Mouse (Mus musculus) embryonic facial prominence, embryonic 11.5 days (tissue): ENCODE data around the gene Emsy. TPM values are rescaled to one million over a fixed set of nuclear protein-coding genes. Genes with fewer than 3 reads are reported as not detected.
A peak's percentile ranks its signal among the peaks of the same experiment; 100 is the strongest.

Experiments used
- ATAC-seq: fragments of 200-750 bp; cut with Nextera tagmentation; replicated peaks from 2 replicates; pipeline ENCODE4 v1.8.0; 2017; ENCODE audit warnings: low read depth; ENCODE audit not compliant: insufficient number of reproducible peaks, low FRiP score, low TSS enrichment
- DNase-seq: peaks from one replicate; pipeline ENCODE4 v3.0.0-alpha.2; 2015; ENCODE audit warnings: low spot score
- H3K27ac ChIP-seq: fragments of 300-500 bp; sonication (generic); replicated peaks from 2 replicates; pipeline ENCODE4 v1.5.1; 2014; ENCODE audit warnings: mild to moderate bottlenecking, low read depth, low read length, control low read depth
- H3K27me3 ChIP-seq: fragments of 300-500 bp; sonication (generic); 2 replicates; pipeline ENCODE4 v1.6.1; 2014; ENCODE audit warnings: mild to moderate bottlenecking, low read length, moderate library complexity, mixed read lengths; ENCODE audit not compliant: control insufficient read depth, insufficient read depth
- H3K36me3 ChIP-seq: fragments of 300-500 bp; sonication (generic); replicated peaks from 2 replicates; pipeline ENCODE4 v1.6.1; 2014; ENCODE audit warnings: low read depth, mild to moderate bottlenecking, low read length, moderate library complexity, mixed read lengths; ENCODE audit not compliant: control insufficient read depth, insufficient read depth
- H3K4me1 ChIP-seq: fragments of 300-500 bp; sonication (generic); 2 replicates; pipeline ENCODE4 v1.6.1; 2014; ENCODE audit warnings: low read length, mixed read lengths; ENCODE audit not compliant: control insufficient read depth, insufficient read depth
- H3K4me2 ChIP-seq: fragments of 300-500 bp; sonication (generic); 2 replicates; pipeline ENCODE4 v1.6.1; 2014; ENCODE audit warnings: low read depth, mild to moderate bottlenecking, control low read depth, low read length, moderate library complexity
- H3K4me3 ChIP-seq: fragments of 300-500 bp; sonication (generic); 2 replicates; pipeline ENCODE4 v1.5.1; 2014; ENCODE audit warnings: low read depth, low read length, control low read depth
- H3K9ac ChIP-seq: fragments of 300-500 bp; sonication (generic); replicated peaks from 2 replicates; pipeline ENCODE4 v1.6.1; 2014; ENCODE audit warnings: mild to moderate bottlenecking, control low read depth, low read length
- H3K9me3 ChIP-seq: fragments of 300-500 bp; sonication (generic); replicated peaks from 2 replicates; pipeline ENCODE4 v1.6.1; 2016; ENCODE audit warnings: mild to moderate bottlenecking, low read length, inconsistent platforms, mixed read lengths; ENCODE audit not compliant: control insufficient read depth
- WGBS: fragments of 180-500 bp; shearing (Covaris S2); extraction: QIAGEN DNeasy Blood & Tissue Kit; methylation state at CpG from one replicate; pipeline ENCODE4 v1.1.7; 2014; 5-methylcytosine and 5-hydroxymethylcytosine counted together
- polyA plus RNA-seq: library from polyadenylated mRNA; unstranded; fragments of >200 nt; fragmentation: Nextera tagmentation; extraction: Ambion mirVana; gene quantifications from 2 replicates; pipeline ENCODE4 v1.2.1, GENCODE M21; 2014

Emsy gene
- polyA plus RNA-seq, 1 experiment from 2014 or later: 65.1 TPM

GRCm38 (mm10) chr7:98697496-98697895 lies 40.9 kb upstream of the Emsy start:
- Histone ChIP-seq H3K4me2 (no peak overlapping the region), H3K9ac (no peak overlapping the region), H3K4me3 (no peak overlapping the region), H3K27ac (no peak overlapping the region), H3K36me3 (no peaks in the 10 kb centered on the region), H3K27me3 (no peaks in the 10 kb centered on the region), H3K4me1 (no peaks in the 10 kb centered on the region), H3K9me3 (no peaks in the 10 kb centered on the region)
- DNase-seq (peak; percentile 44), ATAC-seq (no peak)
- 16% methylated on average over 2 of the region's 2 CpGs for WGBS

- H3K9me3 ChIP-seq: no peaks in the 10 kb centered on the region
- H3K36me3 ChIP-seq: no peaks in the 10 kb centered on the region
- H3K4me1 ChIP-seq: no peaks in the 10 kb centered on the region
- no peaks in the 10 kb centered on the region for H3K27me3 ChIP-seq
- H3K4me2 ChIP-seq: no peak overlapping the region
- no peak overlapping the region for H3K27ac ChIP-seq
- no peak overlapping the region for H3K4me3 ChIP-seq
- no peak for ATAC-seq
- DNase-seq: no peak
- H3K9ac ChIP-seq: no peak overlapping the region
- WGBS: 82% methylated on average over 5 of the region's 5 CpGs
These were observed 37.5 kb upstream of the Emsy start for GRCm38 (mm10) chr7:98694046-98694445.

GRCm38 (mm10) chr7:98692761-98693546 lies 36.4 kb upstream of the Emsy start:
- Histone ChIP-seq H3K4me1 (no peaks in the 10 kb centered on the region), H3K4me2 (no peak overlapping the region), H3K36me3 (no peaks in the 10 kb centered on the region), H3K9me3 (no peaks in the 10 kb centered on the region), H3K4me3 (no peak overlapping the region), H3K27me3 (no peaks in the 10 kb centered on the region), H3K9ac (no peak overlapping the region), H3K27ac (no peak overlapping the region)
- 41% methylated on average over 24 of the region's 24 CpGs for WGBS
- DNase-seq: no peak
- no peak for ATAC-seq

- H3K27ac ChIP-seq: no peak overlapping the region
- H3K36me3 ChIP-seq: no peaks in the 10 kb centered on the region
- no peak overlapping the region for H3K4me2 ChIP-seq
- DNase-seq (peak; percentile 26), ATAC-seq (no peak; the same call in 1 of the 2 replicates)
- no peak overlapping the region for H3K9ac ChIP-seq
- no peaks in the 10 kb centered on the region for H3K4me1 ChIP-seq
- no peaks in the 10 kb centered on the region for H3K9me3 ChIP-seq
- 12% methylated on average over 3 of the region's 3 CpGs for whole genome bisulfite sequencing
- H3K4me3 ChIP-seq: no peak overlapping the region
- no peaks in the 10 kb centered on the region for H3K27me3 ChIP-seq
These were observed 34.2 kb upstream of the Emsy start for GRCm38 (mm10) chr7:98690831-98691230.

GRCm38 (mm10) chr7:98690126-98690525 lies 33.5 kb upstream of the Emsy start:
- 88% methylated on average over 1 of the region's 1 CpGs for WGBS
- H3K9ac ChIP-seq: no peak overlapping the region
- no peaks in the 10 kb centered on the region for H3K36me3 ChIP-seq
- no peak overlapping the region for H3K4me3 ChIP-seq
- ATAC-seq (no peak), DNase-seq (no peak)
- no peaks in the 10 kb centered on the region for H3K27me3 ChIP-seq
- no peaks in the 10 kb centered on the region for H3K9me3 ChIP-seq
- no peak overlapping the region for H3K4me2 ChIP-seq
- no peaks in the 10 kb centered on the region for H3K4me1 ChIP-seq
- H3K27ac ChIP-seq: no peak overlapping the region

GRCm38 (mm10) chr7:98685895-98686294 lies 29.3 kb upstream of the Emsy start:
- no peaks in the 10 kb centered on the region for H3K9me3 ChIP-seq
- no peaks in the 10 kb centered on the region for H3K27me3 ChIP-seq
- no peaks in the 10 kb centered on the region for H3K4me1 ChIP-seq
- WGBS: 23% methylated on average over 13 of the region's 13 CpGs
- H3K9ac ChIP-seq: peak overlapping the region; percentile 1; the same call in 1 of the 2 replicates
- DNase-seq: peak; percentile 77
- H3K36me3 ChIP-seq: no peaks in the 10 kb centered on the region
- H3K4me2 ChIP-seq: 0 out of 2 replicates have a peak overlapping the region, but pooled peaks have one; percentile 0
- peak; percentile 88 for ATAC-seq
- H3K4me3 ChIP-seq: no peak overlapping the region
- H3K27ac ChIP-seq: no peak overlapping the region

- ATAC-seq: no peak
- Histone ChIP-seq H3K4me3 (no peak overlapping the region), H3K36me3 (no peaks in the 10 kb centered on the region), H3K4me1 (no peaks in the 10 kb centered on the region; the same call in 1 of the 2 replicates), H3K9ac (no peak overlapping the region), H3K4me2 (no peak overlapping the region), H3K27ac (no peak overlapping the region), H3K9me3 (no peaks in the 10 kb centered on the region), H3K27me3 (no peaks in the 10 kb centered on the region)
- whole genome bisulfite sequencing: 86% methylated on average over 10 of the region's 10 CpGs
- DNase-seq: no peak
These were observed 26.2 kb upstream of the Emsy start for GRCm38 (mm10) chr7:98682821-98683220.

GRCm38 (mm10) chr7:98680691-98681090 lies 24.1 kb upstream of the Emsy start:
- H3K27me3 ChIP-seq: no peaks in the 10 kb centered on the region
- no peak overlapping the region for H3K9ac ChIP-seq
- H3K4me2 ChIP-seq: no peak overlapping the region
- no peak overlapping the region for H3K27ac ChIP-seq
- H3K36me3 ChIP-seq: no peaks in the 10 kb centered on the region
- DNase-seq (no peak), ATAC-seq (no peak)
- no peaks in the 10 kb centered on the region; the same call in 1 of the 2 replicates for H3K4me1 ChIP-seq
- H3K4me3 ChIP-seq: no peak overlapping the region
- WGBS: 71% methylated on average over 2 of the region's 2 CpGs
- no peaks in the 10 kb centered on the region for H3K9me3 ChIP-seq
